Mouse (Mus musculus) thymus, adult 2 months (tissue): ENCODE data around the gene Kank4.

Experiments used
- CTCF ChIP-seq: fragments of 200-500 bp; IDR thresholded peaks from 2 replicates; pipeline ENCODE4 v1.5.1; 2012; ENCODE audit warnings: mild to moderate bottlenecking, control low read depth, low read length, moderate library complexity, borderline replicate concordance; ENCODE audit not compliant: control insufficient read depth, poor library complexity, insufficient read depth; ENCODE audit errors: extremely low read depth
- POLR2A ChIP-seq: fragments of 200-500 bp; IDR thresholded peaks from 2 replicates; pipeline ENCODE4 v1.6.1; 2012; ENCODE audit warnings: mild to moderate bottlenecking, low read length, control low read depth, moderate library complexity; ENCODE audit not compliant: control insufficient read depth, poor library complexity, insufficient read depth; ENCODE audit errors: extremely low read depth

DNA sequence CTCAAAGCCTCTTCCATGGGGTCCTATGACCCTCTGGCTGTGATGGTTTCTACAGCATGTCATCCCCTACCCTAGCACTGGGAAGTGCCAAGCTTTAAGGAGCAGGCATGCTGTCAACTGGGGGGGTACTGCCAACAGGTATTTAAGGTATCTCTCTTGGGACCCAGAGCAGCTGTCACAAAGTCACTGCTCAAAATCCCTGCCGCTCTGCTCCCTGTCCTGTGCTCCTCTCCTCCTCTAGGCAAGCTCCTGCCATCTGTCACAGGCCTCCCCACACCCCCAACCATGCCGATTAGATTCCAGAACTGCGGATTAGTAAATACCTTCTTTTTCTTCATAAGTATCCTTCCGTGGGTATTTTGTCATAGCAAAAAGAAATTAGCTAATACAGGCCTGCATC lies 62.9 kb downstream of the Kank4 start:
- no peak for TF ChIP-seq POLR2A
- no peak for TF ChIP-seq CTCF
